In genomic region chr19:36554046-36554784, GRCm38 (mm10) we compare ENCODE assay signal across 8 mouse cellular contexts. TPM values are rescaled to one million over a fixed set of nuclear protein-coding genes. Genes with fewer than 3 reads are reported as not detected.
A peak's percentile ranks its signal among the peaks of the same experiment; 100 is the strongest.
DNase-seq lines count a peak whose midpoint lies in the region; ATAC-seq lines count a peak whose summit lies in the region.

Hectd2 (plus strand) TSS chr19:36554639.

- DNase-seq in spleen, adult 12 weeks (ENCODE audit: low spot score), result peak; percentile 11
- DNase-seq in spleen, postnatal 14 days (ENCODE audit: low spot score in 2 of 2), result no peak
- DNase-seq in embryonic facial prominence, embryonic 10.5 days (ENCODE audit: low spot score), result peak; percentile 64
- peak; percentile 71 to 76 for DNase-seq in heart, adult 18-20 months
- DNase-seq in kidney, adult 18-20 months, result peak; percentile 75
- peak; percentile 21 to 24 for DNase-seq in spleen, postnatal 36 days (ENCODE audit: low spot score in 2 of 2)

- H3K27me3 ChIP-seq in embryonic facial prominence, embryonic 10.5 days (replicated peaks; ENCODE audit: low read depth, poor library complexity, severe bottlenecking), result peaks cover 41% of the 10 kb centered on the region
- no peaks in the 10 kb centered on the region for H3K27me3 ChIP-seq in limb, embryonic 15.5 days
- H3K27me3 ChIP-seq in midbrain, embryonic 16.5 days (ENCODE audit: control insufficient read depth, insufficient read depth, low read depth, low read length), result no peaks in the 10 kb centered on the region

- H3K9ac ChIP-seq in limb, embryonic 15.5 days, result peak within 1 kb of the TSS; percentile 92
- H3K9ac ChIP-seq in midbrain, embryonic 16.5 days (ENCODE audit: low read depth, low read length), result peak within 1 kb of the TSS; percentile 97

- H3K9me3 ChIP-seq in embryonic facial prominence, embryonic 10.5 days, result no peaks in the 10 kb centered on the region
- no peaks in the 10 kb centered on the region for H3K9me3 ChIP-seq in limb, embryonic 15.5 days
- H3K9me3 ChIP-seq in midbrain, embryonic 16.5 days (replicated peaks; ENCODE audit: control insufficient read depth, low read length, poor library complexity, severe bottlenecking), result no peaks in the 10 kb centered on the region

- peak within 1 kb of the TSS; percentile 91 for H3K4me2 ChIP-seq in limb, embryonic 15.5 days
- H3K4me2 ChIP-seq in midbrain, embryonic 16.5 days (ENCODE audit: low read length), result peak within 1 kb of the TSS; percentile 72

- peak within 1 kb of the TSS; percentile 81 for H3K4me3 ChIP-seq in embryonic facial prominence, embryonic 10.5 days
- H3K4me3 ChIP-seq in limb, embryonic 15.5 days, result peak within 1 kb of the TSS; percentile 80
- peak within 1 kb of the TSS; percentile 89 for H3K4me3 ChIP-seq in midbrain, embryonic 16.5 days (ENCODE audit: low read depth, low read length)

- H3K4me1 ChIP-seq in embryonic facial prominence, embryonic 10.5 days, result peaks cover 8% of the 10 kb centered on the region
- H3K4me1 ChIP-seq in limb, embryonic 15.5 days, result no peaks in the 10 kb centered on the region
- peaks cover 6% of the 10 kb centered on the region for H3K4me1 ChIP-seq in midbrain, embryonic 16.5 days (ENCODE audit: control insufficient read depth, insufficient read depth, low read length)

- no peaks in the 10 kb centered on the region for H3K36me3 ChIP-seq in embryonic facial prominence, embryonic 10.5 days (replicated peaks)
- H3K36me3 ChIP-seq in limb, embryonic 15.5 days, result no peaks in the 10 kb centered on the region
- no peaks in the 10 kb centered on the region for H3K36me3 ChIP-seq in midbrain, embryonic 16.5 days (ENCODE audit: control insufficient read depth, insufficient read depth, low read length)

- H3K27ac ChIP-seq in embryonic facial prominence, embryonic 10.5 days (replicated peaks), result peak within 1 kb of the TSS; percentile 89
- H3K27ac ChIP-seq in limb, embryonic 15.5 days, result peak within 1 kb of the TSS; percentile 83
- H3K27ac ChIP-seq in midbrain, embryonic 16.5 days (ENCODE audit: low read length), result peak within 1 kb of the TSS; percentile 95

- ATAC-seq in limb, embryonic 15.5 days (ENCODE audit: insufficient number of reproducible peaks, low FRiP score, low TSS enrichment, low read depth), result peak; percentile 76
- ATAC-seq in midbrain, embryonic 16.5 days, result peak; percentile 91

- 10% methylated on average over 92 of the region's 92 CpGs for WGBS in embryonic facial prominence, embryonic 10.5 days
- under 1% methylated on average over 63 of the region's 92 CpGs for WGBS in limb, embryonic 15.5 days
- 1% methylated on average over 54 of the region's 92 CpGs for WGBS in midbrain, embryonic 16.5 days

RNA-seq across cellular contexts. Expression of gene Hectd2, which starts in this region (rescaled TPM):
- polyA plus RNA-seq in embryonic facial prominence, embryonic 10.5 days (2016; fragmentation: Nextera tagmentation; extraction: Ambion mirVana), result 2.2 and 2.3 TPM in 2 replicates
- total RNA-seq in heart, adult 18-20 months (2021), result 1 to 10 TPM; 1.5 TPM
- 3.6 and 4.5 TPM in 2 replicates for polyA plus RNA-seq in limb, embryonic 15.5 days (2015; fragmentation: Nextera tagmentation; extraction: Ambion mirVana)
- polyA plus RNA-seq in midbrain, embryonic 16.5 days (2015; fragmentation: Nextera tagmentation; extraction: Ambion mirVana), result 11.3 and 11.9 TPM in 2 replicates

Comparison
In these comparisons a context has a peak if more than half of its experiments do, and no peak if none do; other contexts are left out.
1. DNase-seq: peak in spleen, adult 12 weeks (single experiment), embryonic facial prominence, embryonic 10.5 days (single experiment), heart, adult 18-20 months (2 of 2), kidney, adult 18-20 months (single experiment) and spleen, postnatal 36 days (2 of 2); none in spleen, postnatal 14 days (0 of 2).
2. Peak in every context shown above with its lines, with median percentiles within 50 percentile points of each other: H3K27ac ChIP-seq and H3K4me3 ChIP-seq.